Mouse (Mus musculus): ENCODE results near the gene 6720489N17Rik. TPM values are rescaled to one million over a fixed set of nuclear protein-coding genes. Genes with fewer than 3 reads are reported as not detected.
A peak's percentile ranks its signal among the peaks of the same experiment; 100 is the strongest.
"Not testable (repeated sequence)": the region's sequence is repeated elsewhere in the genome, so short reads cannot be mapped to it uniquely, and the experiment has no call there.

Gene 6720489N17Rik
- total RNA-seq (2021) = 1 to 10 TPM in 1 of 2 experiments, under 1 TPM in 1; 0.92 to 1.0 TPM
- 0.94 TPM in 1 of 2 replicates, not detected in the other for polyA plus RNA-seq (2012; rRNA removed)
- long read RNA-seq, partial matches to known transcripts = 0 of 1 reads
- long read RNA-seq, other reads (novel, unspliced or antisense) = 0 of 1 reads

- DNase-seq = peak; percentile 87
These were observed at the start of gene 6720489N17Rik for GRCm38 (mm10) chr13:62623577-62624276. Gene 6720489N17Rik, minus strand, starts transcription at chr13:62624182.

DNA sequence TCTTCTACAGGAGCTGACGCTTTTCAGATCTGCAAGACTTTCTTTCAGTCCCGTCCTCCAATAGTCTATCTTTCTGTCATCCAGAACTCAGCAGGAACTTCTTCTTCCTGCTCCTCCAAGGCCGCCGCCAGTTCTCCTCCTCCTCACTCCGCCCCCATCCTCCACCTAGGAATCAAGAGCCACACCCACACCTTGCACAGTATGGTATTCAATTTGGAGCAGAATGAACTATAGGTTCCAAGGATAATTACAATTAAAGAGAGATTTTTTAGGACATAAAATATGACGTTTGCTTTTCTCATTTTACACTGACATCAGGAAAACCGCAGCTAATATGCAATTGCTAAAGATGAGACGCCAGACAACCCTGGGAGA lies 29.4 kb upstream of the 6720489N17Rik start:
- DNase-seq = no peak

DNA sequence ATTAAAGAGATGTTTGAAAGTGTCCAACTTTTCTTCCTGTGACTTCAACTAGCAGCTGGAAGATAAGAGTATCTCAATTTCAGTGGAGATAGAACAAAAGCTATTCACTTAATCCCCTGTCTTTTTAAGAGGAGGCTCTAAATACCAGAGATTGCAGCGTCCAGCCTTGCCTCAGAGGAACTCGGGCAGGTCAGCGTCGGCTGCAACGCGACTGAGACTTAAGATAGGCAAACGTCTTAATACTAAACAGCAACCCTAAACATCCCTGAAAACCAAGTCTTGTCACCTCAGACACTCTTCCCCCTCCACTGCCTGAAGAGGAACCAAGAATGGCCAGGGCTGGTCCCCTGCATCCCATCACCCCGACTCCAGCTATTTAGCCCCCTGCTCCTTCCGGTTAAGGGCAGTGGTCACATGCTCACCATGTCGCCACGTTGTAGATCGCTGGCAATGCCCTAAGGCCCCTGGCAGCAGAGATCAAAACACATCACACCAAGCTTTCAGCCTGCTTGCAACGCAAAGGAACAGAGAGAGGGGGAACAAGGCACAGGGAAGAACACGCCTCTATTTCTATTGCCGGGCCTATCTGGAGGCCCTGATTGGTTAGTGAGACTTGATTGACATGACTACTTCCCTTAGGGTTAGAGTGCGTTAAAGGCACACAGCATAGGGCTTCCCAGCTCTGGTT lies 28.8 kb upstream of the 6720489N17Rik start:
- peak; percentile 84 for DNase-seq

GRCm38 (mm10) chr13:62627071-62627470 lies 3.1 kb upstream of the 6720489N17Rik start:
- DNase-seq = not testable (repeated sequence)

GRCm38 (mm10) chr13:62624277-62624665 lies 289 bp upstream of the 6720489N17Rik start:
- not testable (repeated sequence) for DNase-seq

GRCm38 (mm10) chr13:62617449-62617848 lies 6.5 kb downstream of the 6720489N17Rik start:
- DNase-seq = not testable (repeated sequence)

DNA sequence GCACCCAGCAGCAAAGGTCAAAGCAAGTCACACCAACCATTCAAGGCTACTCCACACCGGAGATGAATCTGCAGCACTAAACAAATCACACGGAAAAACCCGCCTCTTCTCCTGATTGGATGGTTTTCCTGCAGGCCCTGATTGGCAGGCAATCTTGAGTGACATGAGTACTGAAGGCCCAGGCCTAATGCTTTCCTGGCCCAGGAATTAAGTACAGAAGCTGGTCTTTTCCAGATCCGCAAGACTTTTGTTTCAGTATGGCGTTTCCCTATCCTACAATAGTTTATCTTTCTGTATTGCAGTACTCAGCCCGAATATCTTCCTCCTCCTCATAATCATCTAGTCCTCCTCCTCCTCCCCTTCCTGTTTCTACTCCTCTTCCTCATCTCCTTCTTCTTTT lies 52.9 kb downstream of the 6720489N17Rik start, which contains the start of gene Zfp934:
Gene Zfp934 (minus strand): TSS at position 101 of the 400 bp plus-strand sequence.
- DNase-seq = not testable (repeated sequence)

GRCm38 (mm10) chr13:62561696-62562095 lies 62.3 kb downstream of the 6720489N17Rik start:
- peak; percentile 7 for DNase-seq

- peak; percentile 85 for DNase-seq
These were observed 65.5 kb downstream of the 6720489N17Rik start, which contains the start of gene Zfp935 for GRCm38 (mm10) chr13:62558189-62559110. Gene Zfp935, minus strand, starts transcription at chr13:62558511.

Small RNAs within 50 kb of the gene (microRNA-seq; reads per million reads assigned to microRNA genes)
- 0 reads per million in 2 experiments for gene Gm24020

Other genes with a start within 250 kb of the 6720489N17Rik start
- under 1 TPM; 0.79 to 0.86 TPM for gene Gm3604, start 241.0 kb downstream of the 6720489N17Rik start, total RNA-seq (2021)
- gene Gm3604, start 241.0 kb downstream of the 6720489N17Rik start, polyA plus RNA-seq (2012; rRNA removed) = not detected in 2 replicates
- gene Gm49359, start 157.3 kb downstream of the 6720489N17Rik start, total RNA-seq (2021) = 1 to 10 TPM; 7.9 to 9.3 TPM
- gene Gm49359, start 157.3 kb downstream of the 6720489N17Rik start, polyA plus RNA-seq (2012; rRNA removed) = not detected in 2 replicates
- not detected for gene Zfp935, start 65.7 kb downstream of the 6720489N17Rik start, total RNA-seq (2021)
- not detected in 2 replicates for gene Zfp935, start 65.7 kb downstream of the 6720489N17Rik start, polyA plus RNA-seq (2012; rRNA removed)
- gene Zfp934, start 53.0 kb downstream of the 6720489N17Rik start, total RNA-seq (2021) = 1 to 10 TPM; 4.4 to 4.7 TPM
- 0.07 and 0.28 TPM in 2 replicates for gene Zfp934, start 53.0 kb downstream of the 6720489N17Rik start, polyA plus RNA-seq (2012; rRNA removed)
- 1 to 10 TPM; 3.1 to 5.4 TPM for gene Platr25, start 136.5 kb upstream of the 6720489N17Rik start, total RNA-seq (2021)
- 0.12 and 0.24 TPM in 2 replicates for gene Platr25, start 136.5 kb upstream of the 6720489N17Rik start, polyA plus RNA-seq (2012; rRNA removed)
- gene Gm5141, start 161.6 kb upstream of the 6720489N17Rik start, total RNA-seq (2021) = 1 to 10 TPM; 1.1 to 1.4 TPM
- gene Gm5141, start 161.6 kb upstream of the 6720489N17Rik start, polyA plus RNA-seq (2012; rRNA removed) = 0.02 TPM in 1 of 2 replicates, not detected in the other
- 1 to 10 TPM; 2.5 to 2.8 TPM for gene Fbp2, start 234.2 kb upstream of the 6720489N17Rik start, total RNA-seq (2021)
- 0.28 and 0.49 TPM in 2 replicates for gene Fbp2, start 234.2 kb upstream of the 6720489N17Rik start, polyA plus RNA-seq (2012; rRNA removed)